Mouse (Mus musculus): ENCODE measurements around the gene Thumpd2.

The Thumpd2 gene

GRCm38 (mm10) chr17:81064979-81065311, at the start of gene Thumpd2:
Gene Thumpd2, minus strand, starts transcription at chr17:81065082.
- DNase-seq: peak; percentile 88

- no peak for DNase-seq
Observed at GRCm38 (mm10) chr17:81104237-81104636, 39.4 kb upstream of the Thumpd2 start.

- DNase-seq: no peak
Observed at GRCm38 (mm10) chr17:81102866-81103265, 38.0 kb upstream of the Thumpd2 start.

GRCm38 (mm10) chr17:81098444-81098843, 33.6 kb upstream of the Thumpd2 start:
- DNase-seq: no peak

GRCm38 (mm10) chr17:81096490-81096889, 31.6 kb upstream of the Thumpd2 start:
- no peak for DNase-seq

GRCm38 (mm10) chr17:81092794-81093193, 27.9 kb upstream of the Thumpd2 start:
- no peak for DNase-seq

- no peak for DNase-seq
Observed at GRCm38 (mm10) chr17:81088866-81089265, 24.0 kb upstream of the Thumpd2 start.

- no peak for DNase-seq
Observed at GRCm38 (mm10) chr17:81087735-81088134, 22.9 kb upstream of the Thumpd2 start.

- peak; percentile 20 for DNase-seq
Observed at GRCm38 (mm10) chr17:81064279-81064978, 453 bp downstream of the Thumpd2 start.

- DNase-seq: no peak
Observed at GRCm38 (mm10) chr17:81063346-81063745, 1.5 kb downstream of the Thumpd2 start.

GRCm38 (mm10) chr17:81062349-81062871, 2.5 kb downstream of the Thumpd2 start:
- DNase-seq: no peak

- no peak for DNase-seq
Observed at GRCm38 (mm10) chr17:81056796-81057381, 8.0 kb downstream of the Thumpd2 start.

GRCm38 (mm10) chr17:81056035-81056434, 8.8 kb downstream of the Thumpd2 start:
- no peak for DNase-seq

GRCm38 (mm10) chr17:81055522-81055921, 9.4 kb downstream of the Thumpd2 start:
- DNase-seq: no peak

- no peak for DNase-seq
Observed at GRCm38 (mm10) chr17:81053274-81053673, 11.6 kb downstream of the Thumpd2 start.

- no peak for DNase-seq
Observed at GRCm38 (mm10) chr17:81047930-81048564, 16.8 kb downstream of the Thumpd2 start.

- DNase-seq: no peak
Observed at GRCm38 (mm10) chr17:81045525-81046150, 19.2 kb downstream of the Thumpd2 start.

- DNase-seq: no peak
Observed at GRCm38 (mm10) chr17:81045115-81045514, 19.8 kb downstream of the Thumpd2 start.

GRCm38 (mm10) chr17:81044356-81044755, 20.5 kb downstream of the Thumpd2 start:
- no peak for DNase-seq

GRCm38 (mm10) chr17:81041662-81042061, 23.2 kb downstream of the Thumpd2 start:
- no peak for DNase-seq

GRCm38 (mm10) chr17:81038707-81039408, 26.0 kb downstream of the Thumpd2 start:
- no peak for DNase-seq

GRCm38 (mm10) chr17:81035354-81035753, 29.5 kb downstream of the Thumpd2 start:
- no peak for DNase-seq

- DNase-seq: no peak
Observed at GRCm38 (mm10) chr17:81032957-81033356, 31.9 kb downstream of the Thumpd2 start.
